Mouse (Mus musculus) gastrocnemius, adult 2 months (tissue): Measurements from ENCODE around the gene Prpf8. TPM values are rescaled to one million over a fixed set of nuclear protein-coding genes. Genes with fewer than 3 reads are reported as not detected.

Source experiments
- DNase-seq: peaks from one replicate; pipeline ENCODE4 v3.0.0; 2022
- H3K27ac ChIP-seq: fragments of 200-600 bp; 2 replicates; pipeline ENCODE4 v1.8.1; 2022; ENCODE audit warnings: mild to moderate bottlenecking
- H3K4me3 ChIP-seq: fragments of 200-600 bp; 2 replicates; pipeline ENCODE4 v1.8.1; 2022; ENCODE audit warnings: mild to moderate bottlenecking, moderate library complexity
- CTCF ChIP-seq: fragments of 200-600 bp; IDR thresholded peaks from 2 replicates; pipeline ENCODE4 v1.8.1; 2022; ENCODE audit warnings: antibody characterized with exemption, mild to moderate bottlenecking, moderate library complexity
- intact Hi-C: fragments of 180-260 bp; cut with DNase I; formaldehyde crosslinking; loops from one replicate; pipeline ENCODE4 v1.15.1; 2025
- long read RNA-seq, 2 experiments: library from polyadenylated mRNA; stranded (forward); transcript quantifications; one replicate each; pipeline ENCODE4 v2.0.0; 2021
- total RNA-seq, 2 experiments: library from RNA; stranded (reverse); gene quantifications; 2 replicates each; pipeline ENCODE4 v1.2.3; 2021

The Prpf8 gene
- 10 to 100 TPM; 69.3 to 76.7 TPM for total RNA-seq
- long read RNA-seq, experiment 1, full-length matches to known transcripts: 14 of 35 reads
- long read RNA-seq, experiment 1, partial matches to known transcripts: 21 of 35 reads
- long read RNA-seq, experiment 1, other reads (novel, unspliced or antisense): 0 of 35 reads
- long read RNA-seq, experiment 2, full-length matches to known transcripts: 4 of 22 reads
- long read RNA-seq, experiment 2, partial matches to known transcripts: 17 of 22 reads
- long read RNA-seq, experiment 2, other reads (novel, unspliced or antisense): 1 of 22 reads

- Histone ChIP-seq H3K4me3 (peak within 1 kb of the TSS; percentile 92), H3K27ac (peak within 1 kb of the TSS; percentile 99)
- intact Hi-C loops: loop anchor here (2.0 kb wide), 1 partner anchor 22 kb away; no protein-coding TSS in a partner anchor
- no peak for TF ChIP-seq CTCF
- DNase-seq: peak; percentile 96
Measured at GRCm38 (mm10) chr11:75486601-75487285, at the start of gene Prpf8. Gene Prpf8 (plus strand): TSS chr11:75486816.

DNA sequence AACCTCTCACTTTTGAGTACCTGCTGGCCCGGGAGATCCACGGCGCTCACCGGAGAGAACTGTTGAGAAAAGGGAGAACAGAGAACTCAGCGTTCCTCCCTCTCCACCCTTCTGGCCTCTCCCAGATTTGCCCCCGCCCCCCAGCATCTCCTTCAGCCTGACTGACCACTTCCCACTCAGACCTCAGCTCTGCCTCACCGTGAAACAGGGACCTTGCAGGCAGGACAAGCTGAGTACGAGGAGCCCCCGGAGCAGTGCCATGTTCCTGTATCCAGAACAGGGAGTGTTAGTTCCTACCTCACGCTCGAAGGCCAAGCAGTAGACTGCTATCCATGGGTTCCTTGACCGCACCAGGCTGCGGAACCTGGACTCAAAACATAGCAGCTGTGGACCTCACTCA is 48.4 kb upstream of the Prpf8 start:
- Histone ChIP-seq H3K27ac (no peak overlapping the region), H3K4me3 (no peak overlapping the region)
- no peak for DNase-seq
- no peak for TF ChIP-seq CTCF
- intact Hi-C loops: no loop called here

DNA sequence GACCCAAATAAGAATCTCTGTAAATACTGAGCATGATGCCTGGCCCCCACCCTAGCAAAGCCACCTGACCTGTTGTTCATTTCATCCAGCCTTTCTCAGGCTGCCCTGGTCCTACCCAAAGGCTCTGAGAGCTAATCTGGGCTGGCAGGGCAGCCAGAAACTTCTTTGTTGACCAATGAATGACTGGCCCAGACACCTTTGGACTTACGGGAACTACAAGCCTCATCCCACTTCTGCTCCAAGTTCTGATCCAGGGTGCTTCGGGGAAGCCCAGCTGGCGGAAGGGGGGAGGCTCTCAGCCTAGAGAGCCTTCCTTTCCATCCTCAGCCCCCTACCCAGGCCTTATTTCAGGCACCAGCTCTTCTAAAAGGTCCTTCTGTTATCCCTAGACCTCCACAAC is 47.8 kb upstream of the Prpf8 start:
- intact Hi-C loops: no loop called here
- Histone ChIP-seq H3K27ac (no peak overlapping the region), H3K4me3 (no peak overlapping the region)
- DNase-seq: no peak
- no peak for TF ChIP-seq CTCF

GRCm38 (mm10) chr11:75439363-75439762 is 47.3 kb upstream of the Prpf8 start, which contains the start of gene Serpinf2:
Gene Serpinf2 (minus strand): TSS chr11:75439591.
- TF ChIP-seq CTCF: no peak
- DNase-seq: no peak
- Histone ChIP-seq H3K27ac (no peak within 1 kb of the TSS), H3K4me3 (no peak within 1 kb of the TSS)
- intact Hi-C loops: no loop called here

GRCm38 (mm10) chr11:75439951-75440350 is 46.7 kb upstream of the Prpf8 start:
- no peak overlapping the region for H3K27ac ChIP-seq
- no peak overlapping the region for H3K4me3 ChIP-seq
- intact Hi-C loops: no loop called here
- no peak for DNase-seq
- TF ChIP-seq CTCF: no peak

DNA sequence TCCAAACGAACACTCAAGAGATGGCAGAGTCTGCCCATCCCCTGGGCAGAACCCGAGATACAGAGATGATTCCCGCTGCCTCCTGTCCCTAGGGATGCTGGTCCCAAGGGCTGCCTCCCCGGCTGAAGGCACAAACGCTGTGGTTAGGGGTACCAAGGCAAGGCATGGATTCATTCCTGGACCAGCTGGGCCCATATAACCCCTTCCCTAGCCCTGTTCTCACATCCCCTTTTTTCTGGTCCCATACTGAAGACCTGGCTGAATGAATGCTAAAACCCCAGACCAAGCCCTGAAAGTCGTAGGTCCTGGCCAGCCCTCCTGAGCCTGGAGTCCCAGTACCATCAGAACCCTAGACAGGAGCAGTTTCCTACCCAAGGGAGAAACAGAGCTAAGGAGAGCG is 45.6 kb upstream of the Prpf8 start:
- TF ChIP-seq CTCF: no peak
- no peak for DNase-seq
- H3K27ac ChIP-seq: no peak overlapping the region
- H3K4me3 ChIP-seq: no peak overlapping the region
- intact Hi-C loops: no loop called here

DNA sequence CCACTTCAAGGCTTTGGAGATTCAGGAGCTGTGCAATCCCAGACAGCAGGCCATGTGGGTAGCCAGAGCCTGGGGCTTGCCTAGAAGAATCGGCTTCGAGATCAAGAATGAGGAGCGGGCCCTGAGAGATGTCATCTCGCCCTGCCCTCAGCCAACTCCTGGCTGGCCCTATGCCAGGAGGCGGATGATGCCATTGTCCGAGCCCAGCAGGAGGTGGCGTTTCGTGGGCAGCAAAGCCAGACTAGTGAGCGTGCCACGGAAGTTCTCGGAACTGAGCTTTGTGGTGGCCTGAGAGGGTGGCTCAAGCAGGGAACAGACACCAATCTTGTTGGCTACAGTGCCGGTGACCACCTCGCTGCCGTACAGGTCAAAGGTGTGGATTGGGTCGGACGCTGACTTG is 45.0 kb upstream of the Prpf8 start:
- TF ChIP-seq CTCF: no peak
- no peak overlapping the region for H3K27ac ChIP-seq
- H3K4me3 ChIP-seq: no peak overlapping the region
- intact Hi-C loops: no loop called here
- DNase-seq: no peak

DNA sequence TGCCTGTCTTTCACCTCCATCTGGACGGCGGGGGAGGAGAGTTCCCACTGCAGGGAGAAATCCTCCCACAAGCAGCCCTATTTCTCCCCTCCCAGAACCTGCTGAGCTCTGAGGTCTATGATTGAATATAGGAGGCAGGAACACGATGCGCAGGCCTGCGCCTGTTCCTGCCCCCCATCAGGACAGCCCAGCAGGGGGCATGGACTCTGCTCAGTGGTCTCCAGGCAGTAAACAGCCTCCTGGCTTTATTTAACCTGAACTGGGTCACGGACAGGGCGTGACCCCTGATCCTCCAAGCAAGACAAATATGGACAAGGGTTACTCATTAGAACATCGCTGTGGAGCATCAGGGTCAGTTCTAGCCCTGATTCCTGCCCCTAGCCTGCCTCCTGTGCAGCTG is 42.9 kb upstream of the Prpf8 start:
- H3K4me3 ChIP-seq: no peak overlapping the region
- no peak overlapping the region for H3K27ac ChIP-seq
- intact Hi-C loops: no loop called here
- no peak for DNase-seq
- no peak for TF ChIP-seq CTCF

- intact Hi-C loops: no loop called here
- DNase-seq: no peak
- Histone ChIP-seq H3K4me3 (no peak overlapping the region), H3K27ac (no peak overlapping the region)
- no peak for TF ChIP-seq CTCF
Measured at GRCm38 (mm10) chr11:75448575-75448974, 38.0 kb upstream of the Prpf8 start.

DNA sequence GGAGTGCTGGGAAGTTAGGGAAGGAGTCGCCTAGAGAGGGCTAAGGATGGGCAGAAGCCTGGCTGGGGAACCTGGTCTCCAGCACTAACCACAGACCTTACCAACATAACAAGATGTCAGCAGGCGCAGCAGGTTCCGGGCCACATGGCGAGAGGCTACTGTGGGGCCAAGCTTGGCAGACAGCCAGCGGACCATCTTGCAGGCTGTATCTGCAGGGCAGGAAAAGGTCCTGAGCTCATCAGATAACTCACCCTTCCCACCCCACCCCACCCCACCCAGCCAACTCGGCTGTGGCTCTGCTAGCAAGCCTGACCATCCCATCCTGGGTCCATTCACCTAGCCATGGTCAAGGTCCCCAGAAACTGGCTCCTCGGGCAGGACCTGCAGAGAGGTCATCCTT is 36.9 kb upstream of the Prpf8 start:
- no peak overlapping the region for H3K27ac ChIP-seq
- intact Hi-C loops: no loop called here
- DNase-seq: no peak
- no peak for TF ChIP-seq CTCF
- H3K4me3 ChIP-seq: no peak overlapping the region

GRCm38 (mm10) chr11:75450304-75450908 is 36.2 kb upstream of the Prpf8 start:
- intact Hi-C loops: no loop called here
- Histone ChIP-seq H3K27ac (no peak overlapping the region), H3K4me3 (peak overlapping the region; percentile 24)
- TF ChIP-seq CTCF: no peak
- DNase-seq: no peak

DNA sequence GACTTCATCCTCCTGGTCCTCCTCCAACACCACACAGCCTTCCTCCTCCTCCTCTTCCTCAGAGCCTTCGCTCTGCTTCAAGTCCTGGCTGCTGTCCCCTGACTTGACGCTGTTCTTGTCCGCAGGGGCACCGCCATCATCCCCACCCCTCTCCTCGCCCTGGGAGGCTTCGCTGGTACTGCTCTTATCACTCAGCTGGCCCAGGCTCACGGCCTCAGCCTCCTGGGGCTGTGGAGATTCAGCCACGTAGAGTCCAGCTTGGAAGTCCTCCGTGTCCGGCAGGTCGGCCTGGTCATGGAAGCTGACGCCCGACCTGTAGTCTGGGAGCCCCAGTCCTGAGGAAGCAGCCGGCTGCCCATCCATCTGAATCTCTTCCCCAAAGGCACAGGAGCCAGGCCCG is 35.7 kb upstream of the Prpf8 start:
- H3K27ac ChIP-seq: no peak overlapping the region
- no peak for DNase-seq
- H3K4me3 ChIP-seq: peak overlapping the region; percentile 24
- TF ChIP-seq CTCF: no peak
- intact Hi-C loops: no loop called here

DNA sequence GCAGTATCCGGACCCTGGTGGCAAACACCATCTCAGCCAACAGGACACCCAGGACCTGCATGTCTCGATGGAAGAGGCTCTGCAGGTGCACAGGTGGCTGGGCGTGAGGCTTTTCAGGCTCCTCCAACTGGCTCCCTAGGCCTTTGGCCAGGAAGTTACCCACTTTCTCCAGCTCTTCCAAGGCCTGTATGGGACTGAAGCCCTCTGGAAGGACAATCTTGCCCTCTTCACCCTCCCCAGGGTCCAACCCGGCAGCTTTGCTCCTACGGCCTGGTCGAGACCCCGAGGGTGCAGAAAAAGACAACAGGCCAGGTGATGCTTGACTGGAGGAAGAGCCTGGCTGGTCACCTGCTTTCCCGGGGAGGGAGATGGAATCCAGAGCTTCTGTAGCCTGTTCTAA is 34.5 kb upstream of the Prpf8 start:
- no peak overlapping the region for H3K27ac ChIP-seq
- intact Hi-C loops: no loop called here
- TF ChIP-seq CTCF: no peak
- DNase-seq: no peak
- H3K4me3 ChIP-seq: no peak overlapping the region
